Mouse (Mus musculus) adrenal gland, adult 8-10 months (tissue): ENCODE results near the gene Myct1. TPM values are rescaled to one million over a fixed set of nuclear protein-coding genes. Genes with fewer than 3 reads are reported as not detected.

Source experiments
- DNase-seq: peaks from one replicate; pipeline ENCODE4 v3.0.0; 2022
- total RNA-seq, 4 experiments: library from RNA; stranded (reverse); gene quantifications; 2 replicates each; pipeline ENCODE4 v1.2.4; 2022

The Myct1 gene
- total RNA-seq, 4 experiments from 2014 or later, result 2.8 to 7.2 (median 4.7) TPM

- no peak for DNase-seq
Measured at GRCm38 (mm10) chr10:5626268-5626667, 32.7 kb downstream of the Myct1 start.

- peak; percentile 27 for DNase-seq
Measured at GRCm38 (mm10) chr10:5633672-5634200, 40.2 kb downstream of the Myct1 start.

- no peak for DNase-seq
Measured at GRCm38 (mm10) chr10:5634336-5634735, 40.8 kb downstream of the Myct1 start.

GRCm38 (mm10) chr10:5637322-5637721 lies 43.7 kb downstream of the Myct1 start:
- no peak for DNase-seq

- DNase-seq, result no peak
Measured at GRCm38 (mm10) chr10:5639112-5639511, 45.5 kb downstream of the Myct1 start, which contains the start of gene Vip. Gene Vip, plus strand, starts transcription at chr10:5639218.

Other genes with a start within 250 kb of the Myct1 start
- 10 to 100 TPM; 23.6 to 41.7 (median 31.8) TPM for gene Syne1, start 42.3 kb upstream of the Myct1 start, total RNA-seq
- under 1 TPM; 0.19 to 0.73 (median 0.30) TPM for gene Vip, start 45.4 kb downstream of the Myct1 start, total RNA-seq
- 1 to 10 TPM; 1.9 to 3.8 (median 2.4) TPM for gene Fbxo5, start 211.8 kb downstream of the Myct1 start, total RNA-seq
- 10 to 100 TPM; 11.6 to 16.0 (median 12.8) TPM for gene Mtrf1l, start 230.1 kb downstream of the Myct1 start, total RNA-seq